Mouse (Mus musculus) limb, embryonic 14.5 days (tissue): Measurements from ENCODE around the gene Ncor1. TPM values are rescaled to one million over a fixed set of nuclear protein-coding genes. Genes with fewer than 3 reads are reported as not detected.
A peak's percentile ranks its signal among the peaks of the same experiment; 100 is the strongest.

ENCODE experiments used
- ATAC-seq: fragments of 200-750 bp; cut with Nextera tagmentation; 2 replicates; pipeline ENCODE4 v1.8.0; 2017; ENCODE audit warnings: low read depth, moderate number of reproducible peaks, moderate TSS enrichment; ENCODE audit not compliant: low FRiP score
- DNase-seq: peaks from one replicate; pipeline ENCODE4 v3.0.0-alpha.2; 2015; ENCODE audit warnings: low spot score
- H3K27ac ChIP-seq: fragments of 300-500 bp; sonication (generic); replicated peaks from 2 replicates; pipeline ENCODE4 v1.5.1; 2014; ENCODE audit warnings: low read depth, mild to moderate bottlenecking, low read length, moderate library complexity, mixed read lengths
- H3K27me3 ChIP-seq: fragments of 300-500 bp; sonication (generic); 2 replicates; pipeline ENCODE4 v1.6.1; 2014; ENCODE audit warnings: low read length, mixed read lengths; ENCODE audit not compliant: control insufficient read depth, insufficient read depth
- H3K36me3 ChIP-seq: fragments of 300-500 bp; sonication (generic); 2 replicates; pipeline ENCODE4 v1.6.1; 2014; ENCODE audit warnings: mild to moderate bottlenecking, low read length, moderate library complexity, mixed read lengths; ENCODE audit not compliant: control insufficient read depth, insufficient read depth
- H3K4me1 ChIP-seq: fragments of 300-500 bp; sonication (generic); 2 replicates; pipeline ENCODE4 v1.6.1; 2014; ENCODE audit warnings: antibody characterized with exemption, low read length, mixed read lengths; ENCODE audit not compliant: control insufficient read depth, insufficient read depth
- H3K4me2 ChIP-seq: fragments of 300-500 bp; sonication (generic); replicated peaks from 2 replicates; pipeline ENCODE4 v1.6.1; 2014; ENCODE audit warnings: low read depth, mild to moderate bottlenecking, low read length, moderate library complexity; ENCODE audit not compliant: severe bottlenecking
- H3K4me3 ChIP-seq: fragments of 300-500 bp; sonication (generic); replicated peaks from 2 replicates; pipeline ENCODE4 v1.5.1; 2014; ENCODE audit warnings: low read length
- H3K9ac ChIP-seq: fragments of 300-500 bp; sonication (generic); 2 replicates; pipeline ENCODE4 v1.6.1; 2014; ENCODE audit warnings: mild to moderate bottlenecking, low read depth, low read length, moderate library complexity; ENCODE audit not compliant: severe bottlenecking
- H3K9me3 ChIP-seq: fragments of 300-500 bp; sonication (generic); 2 replicates; pipeline ENCODE4 v1.6.1; 2016; ENCODE audit warnings: low read length; ENCODE audit not compliant: control insufficient read depth
- POLR2A ChIP-seq: fragments of 200-500 bp; IDR thresholded peaks from 2 replicates; pipeline ENCODE4 v1.8.0; 2012; ENCODE audit warnings: inconsistent platforms, mild to moderate bottlenecking, moderate library complexity, borderline replicate concordance; ENCODE audit not compliant: insufficient read depth, insufficient read length; ENCODE audit errors: extremely low read depth
- WGBS: fragments of 180-500 bp; shearing (Covaris S2); extraction: QIAGEN DNeasy Blood & Tissue Kit; methylation state at CpG from one replicate; pipeline ENCODE4 v1.1.7; 2014; 5-methylcytosine and 5-hydroxymethylcytosine counted together
- polyA plus RNA-seq, 2 experiments: library from polyadenylated mRNA; depleted of rRNA in 1 of 2; stranded (reverse) in 1 of 2; unstranded in 1 of 2; fragments of >200 nt; fragmentation: Nextera tagmentation in 1 of 2; extraction: Ambion mirVana in 1 of 2; gene quantifications; 2 replicates each; pipeline versions ENCODE4 v1.2.1 to v1.2.3; 2012 to 2014

Gene Ncor1
- 132 and 136 TPM in 2 replicates for polyA plus RNA-seq (2012; rRNA removed)
- 171 and 173 TPM in 2 replicates for polyA plus RNA-seq (2014; fragmentation: Nextera tagmentation; extraction: Ambion mirVana)

DNA sequence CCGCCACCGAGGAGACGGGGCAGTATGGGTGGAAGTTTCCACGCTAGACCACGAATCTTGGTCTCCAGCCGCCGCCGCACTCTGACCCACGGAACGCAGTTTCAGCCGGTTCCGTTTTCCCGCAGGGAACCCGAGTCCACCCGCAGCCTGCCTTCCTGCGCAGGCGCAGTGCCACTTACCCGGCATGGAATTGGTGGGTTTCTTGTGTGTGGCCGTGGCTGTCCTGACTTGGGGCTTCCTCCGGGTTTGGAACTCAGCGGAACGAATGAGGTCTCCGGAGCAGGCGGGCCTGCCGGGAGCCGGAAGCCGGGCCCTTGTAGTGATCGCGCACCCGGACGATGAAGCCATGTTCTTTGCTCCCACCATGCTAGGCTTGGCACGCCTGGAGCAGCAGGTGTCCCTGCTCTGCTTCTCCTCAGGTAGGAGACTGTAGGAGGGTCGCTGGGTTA lies at the start of gene Ncor1, which contains the start of gene Pigl:
Gene Ncor1 (minus strand): TSS at position 266 of the 449 bp plus-strand sequence.
Gene Pigl (plus strand): TSS at position 185 of the 449 bp plus-strand sequence.
- peak within 1 kb of the TSS; percentile 96 for H3K27ac ChIP-seq
- H3K4me3 ChIP-seq: peak within 1 kb of the TSS; percentile 96
- ATAC-seq (peak; percentile 71), DNase-seq (peak; percentile 81)
- H3K36me3 ChIP-seq: no peaks in the 10 kb centered on the region
- H3K4me2 ChIP-seq: peak within 1 kb of the TSS; percentile 58
- no peaks in the 10 kb centered on the region for H3K27me3 ChIP-seq
- under 1% methylated on average over 33 of the region's 33 CpGs for WGBS
- peaks cover 11% of the 10 kb centered on the region for H3K4me1 ChIP-seq
- peak within 1 kb of the TSS; percentile 98 for H3K9ac ChIP-seq
- no peaks in the 10 kb centered on the region for H3K9me3 ChIP-seq
- TF ChIP-seq POLR2A: peak; percentile 67; the same call in 1 of the 2 replicates

DNA sequence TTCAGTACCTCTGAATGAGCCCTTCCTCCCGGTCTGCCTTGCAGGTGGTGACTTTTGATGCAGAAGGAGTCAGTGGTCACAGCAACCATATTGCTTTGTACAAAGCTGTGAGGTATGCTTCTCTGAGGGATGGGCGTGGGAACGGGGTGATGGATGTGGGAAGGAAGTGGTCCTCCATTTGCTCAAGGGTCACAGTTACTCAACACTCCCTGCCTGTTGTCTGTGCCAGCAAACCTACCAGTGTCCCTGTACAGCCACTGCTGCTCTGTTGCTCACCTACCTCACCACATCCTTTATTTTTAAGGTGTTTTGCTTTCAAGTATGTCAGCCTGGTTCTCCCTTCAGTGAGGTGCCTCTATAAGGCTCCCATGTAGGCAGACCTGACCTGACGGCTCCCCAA lies 49.3 kb upstream of the Ncor1 start:
- Histone ChIP-seq H3K4me2 (no peak overlapping the region), H3K4me3 (no peak overlapping the region), H3K27me3 (no peaks in the 10 kb centered on the region), H3K4me1 (no peaks in the 10 kb centered on the region), H3K9me3 (no peaks in the 10 kb centered on the region), H3K27ac (no peak overlapping the region), H3K9ac (no peak overlapping the region), H3K36me3 (peaks cover 2% of the 10 kb centered on the region; the same call in 1 of the 2 replicates)
- WGBS: 86% methylated on average over 4 of the region's 4 CpGs
- DNase-seq (no peak), ATAC-seq (no peak)
- TF ChIP-seq POLR2A: no peak

DNA sequence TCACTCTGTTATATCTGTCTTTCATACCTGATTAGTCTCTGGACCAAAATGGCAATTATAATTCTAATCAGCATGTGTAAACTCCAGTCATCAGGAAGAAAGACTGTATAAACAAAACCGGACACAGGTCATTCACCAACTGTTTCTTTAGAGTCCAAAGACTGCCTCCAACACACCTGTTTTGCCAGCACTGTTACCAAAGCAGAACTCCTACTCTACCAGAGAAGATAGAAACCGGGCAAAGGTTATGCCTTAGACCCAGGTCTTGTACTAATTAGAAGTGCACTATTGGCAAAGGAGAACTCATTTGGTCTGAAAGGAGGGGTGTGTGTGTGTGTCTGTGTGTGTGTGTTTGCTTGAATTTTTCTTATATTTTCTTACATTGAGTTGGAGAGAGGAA lies 42.2 kb upstream of the Ncor1 start:
- WGBS: 87% methylated on average over 2 of the region's 2 CpGs
- ATAC-seq (no peak), DNase-seq (no peak)
- TF ChIP-seq POLR2A: no peak
- no peak overlapping the region for H3K9ac ChIP-seq
- no peaks in the 10 kb centered on the region for H3K4me1 ChIP-seq
- no peak overlapping the region for H3K4me3 ChIP-seq
- H3K9me3 ChIP-seq: no peaks in the 10 kb centered on the region
- no peaks in the 10 kb centered on the region for H3K27me3 ChIP-seq
- no peaks in the 10 kb centered on the region for H3K36me3 ChIP-seq
- H3K4me2 ChIP-seq: no peak overlapping the region
- no peak overlapping the region for H3K27ac ChIP-seq

DNA sequence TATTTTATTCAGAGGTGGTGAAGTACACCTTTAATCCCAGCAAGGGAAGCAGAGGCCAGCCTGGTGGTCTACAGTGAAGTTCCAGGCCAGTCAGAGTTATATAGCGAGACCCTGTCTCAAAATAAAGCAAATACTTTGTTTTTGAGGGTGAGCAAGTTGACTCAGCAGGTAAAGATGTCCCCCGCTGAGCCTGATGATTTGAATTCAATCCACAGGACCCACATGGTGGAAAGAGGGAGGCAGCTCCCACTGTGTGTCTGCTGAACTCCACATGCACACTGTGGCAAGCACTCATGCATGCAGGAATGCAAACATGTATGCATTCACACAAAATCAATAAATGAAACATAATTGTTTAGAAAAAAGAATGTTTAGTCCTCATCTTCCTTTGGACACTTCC lies 40.5 kb upstream of the Ncor1 start:
- Histone ChIP-seq H3K9ac (no peak overlapping the region), H3K4me1 (peaks cover 8% of the 10 kb centered on the region), H3K4me3 (no peak overlapping the region), H3K9me3 (no peaks in the 10 kb centered on the region), H3K4me2 (no peak overlapping the region), H3K27me3 (no peaks in the 10 kb centered on the region), H3K27ac (no peak overlapping the region), H3K36me3 (no peaks in the 10 kb centered on the region)
- DNase-seq (no peak), ATAC-seq (no peak)
- WGBS: 82% methylated on average over 2 of the region's 2 CpGs
- no peak for TF ChIP-seq POLR2A

DNA sequence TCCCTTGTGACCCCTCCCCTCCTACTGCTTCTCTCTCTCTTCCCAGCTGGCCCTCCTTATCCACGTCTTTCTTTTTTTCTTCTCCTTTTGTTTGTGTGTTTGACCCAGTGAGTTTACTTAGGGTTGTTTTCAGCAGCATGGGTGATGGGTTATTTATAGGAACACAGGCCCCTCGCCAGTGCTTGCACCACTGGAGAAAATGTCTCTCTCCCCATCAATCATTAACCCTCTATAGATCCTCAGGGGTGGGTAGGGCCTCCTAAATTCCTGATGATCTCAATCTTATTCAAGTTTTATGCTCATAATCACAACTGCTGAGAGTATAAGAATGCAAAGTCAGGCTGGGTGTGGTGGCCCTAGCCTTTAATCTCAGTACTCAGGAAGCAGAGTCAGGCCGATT lies 38.8 kb upstream of the Ncor1 start:
- Histone ChIP-seq H3K27me3 (no peaks in the 10 kb centered on the region), H3K9me3 (no peaks in the 10 kb centered on the region), H3K4me2 (no peak overlapping the region), H3K4me3 (no peak overlapping the region), H3K36me3 (no peaks in the 10 kb centered on the region), H3K4me1 (peaks cover 8% of the 10 kb centered on the region), H3K9ac (no peak overlapping the region), H3K27ac (no peak overlapping the region)
- 75% methylated on average over 3 of the region's 3 CpGs for WGBS
- ATAC-seq: no peak
- no peak for DNase-seq
- TF ChIP-seq POLR2A: no peak
